Mouse (Mus musculus) forelimb bud, embryonic 11.5 days (tissue): ENCODE measurements at regions not wholly inside any gene's neighbourhood (a gene's known extent, or its start where the extent isn't known, plus 50 kb on each side); places are given as distances from the start of the nearest gene placed in this dataset.

Source experiments
- DNase-seq: peaks from one replicate; pipeline ENCODE4 v3.0.0-alpha.2; 2012; ENCODE audit warnings: low read depth, low spot score

DNA sequence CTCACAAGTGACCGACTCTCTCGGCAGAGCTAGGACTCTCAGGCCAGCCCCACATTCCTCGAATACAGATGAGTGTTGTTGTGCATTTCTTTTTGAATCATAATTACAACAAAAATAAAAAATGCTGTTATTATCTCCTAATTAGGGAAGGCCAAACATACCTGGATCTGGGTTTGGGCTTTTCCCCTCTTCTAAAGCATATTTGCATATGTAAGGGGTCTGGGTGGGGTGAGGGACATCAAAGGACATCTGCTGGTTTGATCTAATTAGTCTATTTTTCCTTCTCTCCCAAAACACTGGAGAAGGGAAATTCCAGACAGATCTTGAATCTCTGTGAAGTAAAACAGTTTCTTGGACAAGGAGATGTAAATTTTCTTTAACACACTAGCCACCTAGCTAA is 85.3 kb downstream of the Tfap2a start:
- no peak for DNase-seq

DNA sequence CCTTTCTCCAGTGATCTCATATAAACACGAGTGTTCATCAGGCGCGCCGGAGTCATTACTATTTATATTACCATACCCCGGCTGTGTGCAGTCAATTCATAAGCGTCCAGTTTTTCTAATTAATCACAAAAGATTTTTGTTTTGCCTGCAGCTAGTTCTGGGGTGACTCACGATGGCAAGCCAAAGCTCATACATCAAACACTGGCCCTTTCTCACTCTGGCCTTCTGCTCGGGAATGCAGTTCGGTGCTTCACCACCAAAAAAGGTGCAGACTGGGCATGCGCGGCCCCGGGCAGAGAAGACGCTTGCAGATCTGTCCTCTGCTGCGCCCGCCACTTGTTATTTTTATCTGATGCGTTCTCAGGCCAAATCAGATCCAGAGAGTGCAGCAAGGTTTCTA is 87.1 kb downstream of the Tfap2a start:
- no peak for DNase-seq

DNA sequence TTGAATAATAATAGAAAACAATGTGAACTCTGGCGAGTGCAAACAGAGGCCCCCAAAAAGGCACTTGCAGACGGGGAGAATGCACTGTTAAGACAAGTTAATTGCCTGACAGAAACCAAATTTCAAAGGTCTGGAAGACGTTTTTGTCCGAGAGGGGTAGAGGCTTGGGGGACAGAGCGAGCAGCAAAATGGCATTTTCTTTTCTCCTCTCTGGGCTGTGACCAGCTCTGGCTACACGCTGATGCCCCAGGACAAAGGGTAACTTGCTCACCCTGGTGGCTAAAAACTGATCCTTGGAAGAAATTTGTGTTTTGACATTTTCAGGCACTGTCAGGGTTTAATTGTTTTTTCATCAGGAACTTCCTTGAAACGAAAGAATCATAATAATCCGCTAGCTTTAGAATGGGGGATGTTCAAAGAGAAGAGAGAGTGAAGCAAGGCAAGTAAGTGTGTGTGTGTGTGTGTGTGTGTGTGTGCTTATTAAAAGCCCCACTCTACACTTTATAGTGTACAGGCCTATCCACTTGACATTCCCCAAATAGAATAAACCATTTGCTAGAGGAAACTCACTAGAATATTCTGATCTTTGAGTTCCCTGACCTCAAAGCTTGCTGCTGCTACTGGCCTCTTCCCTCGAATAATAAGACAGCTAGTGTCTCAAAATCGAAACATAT is 88.0 kb downstream of the Tfap2a start:
- DNase-seq = no peak

DNA sequence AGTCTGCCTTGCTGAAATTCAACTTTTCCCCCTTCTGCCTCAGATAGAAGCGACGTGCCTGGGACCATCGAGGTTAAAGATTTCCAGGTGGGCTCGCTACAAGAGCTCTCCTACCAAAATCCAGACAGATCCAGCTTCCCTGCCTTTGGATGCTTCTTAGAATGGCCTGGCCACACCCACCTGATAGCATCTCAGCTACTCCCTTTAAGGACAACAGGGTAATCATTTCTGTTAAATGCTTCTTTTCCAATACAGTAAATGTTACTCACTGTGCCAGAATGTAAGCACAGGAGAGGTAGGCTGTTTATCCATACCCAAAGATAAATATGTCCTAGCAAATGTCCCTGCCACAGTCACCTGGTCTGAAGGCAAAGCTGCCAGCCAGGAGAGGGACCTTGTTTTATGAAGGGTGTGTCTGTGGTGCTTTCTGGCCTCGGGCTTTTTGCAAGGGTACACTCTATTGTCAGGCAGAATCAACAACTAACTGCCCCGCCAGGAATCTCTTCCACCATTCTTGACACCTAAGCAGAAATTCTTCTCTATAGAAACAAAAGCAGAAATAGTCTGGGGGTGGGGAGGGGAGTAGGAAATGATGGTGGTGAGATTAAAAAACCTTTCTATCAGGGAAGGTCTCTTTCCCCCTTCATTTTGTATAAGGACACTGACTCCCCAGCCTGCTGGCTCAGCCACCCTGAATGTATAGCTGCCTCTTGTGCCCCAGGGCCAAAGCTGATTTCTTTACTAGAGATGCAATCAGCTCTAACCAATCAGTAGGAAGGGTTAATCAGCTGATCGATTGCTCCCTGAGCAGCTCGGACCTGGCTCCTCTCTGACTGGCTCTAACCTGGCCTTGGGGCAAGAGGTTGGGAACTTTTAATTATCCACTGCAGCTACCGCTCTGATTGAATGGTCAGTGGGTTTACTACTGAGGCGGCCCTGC is 88.8 kb downstream of the Tfap2a start:
- no peak for DNase-seq

DNA sequence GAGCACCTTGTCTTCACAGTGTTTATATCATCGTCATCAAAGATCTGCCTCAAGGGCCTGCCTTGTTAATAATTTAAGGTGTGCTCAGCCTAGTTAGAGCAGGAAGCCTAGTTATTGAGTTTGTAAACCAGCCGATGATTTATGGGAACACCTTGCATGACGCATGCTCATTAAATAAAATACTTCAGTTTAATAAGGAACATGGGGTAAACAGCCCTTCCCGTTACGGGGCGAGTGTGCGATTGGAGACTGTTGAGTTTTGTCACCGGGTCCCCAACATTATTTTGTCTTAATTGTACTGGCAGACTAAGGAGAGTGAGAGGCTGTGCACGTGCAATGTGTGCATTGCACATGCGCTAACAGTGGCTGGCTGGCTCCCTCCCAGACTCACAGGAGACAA is 92.0 kb downstream of the Tfap2a start:
- DNase-seq = peak; percentile 82

DNA sequence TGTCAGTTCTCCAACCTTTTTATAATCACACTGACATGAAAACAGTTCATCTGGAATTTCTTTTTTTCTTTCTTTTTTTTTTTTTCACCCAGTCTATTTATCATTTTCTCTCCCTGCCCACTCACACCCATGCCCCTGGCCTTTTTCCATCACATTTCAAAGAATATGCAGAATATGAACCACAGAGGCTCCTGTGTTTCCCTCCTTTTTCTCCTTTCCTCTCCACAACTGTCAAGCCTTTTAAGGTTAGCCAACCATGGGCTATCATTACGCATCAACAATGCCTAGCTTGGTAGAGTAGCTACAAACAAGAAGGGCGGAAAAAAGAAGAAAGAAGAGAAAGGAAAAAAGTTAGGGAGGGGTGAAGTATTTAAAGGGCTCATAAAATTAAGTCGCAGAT is 92.5 kb downstream of the Tfap2a start:
- no peak for DNase-seq

DNA sequence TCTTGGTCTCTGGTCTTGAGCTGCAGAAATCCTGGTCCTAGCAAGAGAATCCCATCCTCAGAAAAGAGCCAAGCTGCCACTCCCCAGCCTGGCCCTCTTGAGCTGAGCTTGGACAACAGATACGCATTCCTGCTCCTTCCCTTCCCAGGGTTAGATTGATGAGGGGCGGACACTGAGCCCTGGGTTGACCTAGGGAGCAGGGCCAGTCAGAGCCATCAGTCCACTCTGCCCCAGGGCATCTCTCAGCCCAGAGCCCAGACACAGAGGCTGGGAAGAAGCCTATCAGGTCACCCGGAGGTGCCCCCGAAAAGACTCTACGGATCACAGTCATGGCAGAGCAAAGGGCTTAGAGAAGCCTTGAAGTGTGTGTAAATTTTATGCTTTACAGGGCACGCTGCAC is 95.2 kb downstream of the Tfap2a start:
- no peak for DNase-seq

DNA sequence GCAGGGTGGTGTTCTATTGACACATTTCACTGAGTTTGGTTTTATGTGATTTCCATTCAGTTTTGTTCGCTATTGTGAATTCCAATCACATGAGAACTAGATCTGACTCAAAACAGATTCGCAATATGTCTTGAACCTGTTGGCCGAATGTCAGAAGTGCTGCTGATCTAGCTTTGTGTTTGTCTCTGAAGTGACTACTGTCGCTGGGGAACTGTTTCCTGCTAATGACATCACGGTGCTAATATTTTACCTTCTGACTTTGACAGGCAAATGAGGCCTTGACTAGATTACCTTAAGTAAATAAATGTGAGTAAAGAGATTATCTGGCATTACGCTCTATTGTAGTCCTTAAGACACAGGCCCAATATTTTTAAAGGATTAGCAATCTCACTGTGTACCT is 100.9 kb downstream of the Tfap2a start:
- no peak for DNase-seq

DNA sequence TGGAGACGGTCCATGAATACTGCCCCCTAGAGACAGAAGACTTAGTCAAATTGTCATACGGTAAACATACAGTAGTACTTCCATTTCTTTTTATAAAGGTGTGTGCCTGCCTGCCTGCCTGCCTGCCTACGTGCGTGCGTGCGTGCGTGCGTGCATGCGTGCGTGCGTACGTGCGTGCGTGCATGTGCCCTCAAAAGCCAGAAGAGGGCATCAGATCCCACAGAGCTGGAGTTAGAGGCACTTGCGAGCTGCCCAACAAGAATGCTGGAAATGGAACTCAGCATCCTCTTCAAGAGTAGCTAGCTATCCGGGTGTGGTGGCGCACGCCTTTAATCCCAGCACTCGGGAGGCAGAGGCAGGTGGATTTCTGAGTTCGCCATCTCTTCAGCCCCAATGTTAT is 120.3 kb downstream of the Tfap2a start:
- DNase-seq = no peak

DNA sequence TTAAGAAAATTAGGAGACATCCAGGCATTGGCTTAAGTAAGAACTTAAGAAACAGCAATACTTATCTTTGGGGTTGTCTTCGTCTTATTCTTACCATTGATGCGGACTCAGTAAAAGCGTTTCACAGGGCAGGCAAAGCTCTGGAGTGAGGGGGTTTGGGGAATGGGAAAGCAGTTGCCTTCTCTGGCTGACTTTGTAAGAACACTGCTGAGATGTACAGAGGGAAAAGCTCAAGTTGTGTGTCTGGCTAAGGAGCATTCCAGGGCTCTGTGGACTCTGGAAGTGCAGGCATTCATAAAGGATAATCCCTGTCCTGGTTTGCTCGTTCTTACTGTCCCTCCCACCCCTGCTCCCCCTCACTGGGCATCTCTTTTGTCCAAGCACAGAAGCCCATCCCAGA is 129.7 kb downstream of the Tfap2a start:
- no peak for DNase-seq

DNA sequence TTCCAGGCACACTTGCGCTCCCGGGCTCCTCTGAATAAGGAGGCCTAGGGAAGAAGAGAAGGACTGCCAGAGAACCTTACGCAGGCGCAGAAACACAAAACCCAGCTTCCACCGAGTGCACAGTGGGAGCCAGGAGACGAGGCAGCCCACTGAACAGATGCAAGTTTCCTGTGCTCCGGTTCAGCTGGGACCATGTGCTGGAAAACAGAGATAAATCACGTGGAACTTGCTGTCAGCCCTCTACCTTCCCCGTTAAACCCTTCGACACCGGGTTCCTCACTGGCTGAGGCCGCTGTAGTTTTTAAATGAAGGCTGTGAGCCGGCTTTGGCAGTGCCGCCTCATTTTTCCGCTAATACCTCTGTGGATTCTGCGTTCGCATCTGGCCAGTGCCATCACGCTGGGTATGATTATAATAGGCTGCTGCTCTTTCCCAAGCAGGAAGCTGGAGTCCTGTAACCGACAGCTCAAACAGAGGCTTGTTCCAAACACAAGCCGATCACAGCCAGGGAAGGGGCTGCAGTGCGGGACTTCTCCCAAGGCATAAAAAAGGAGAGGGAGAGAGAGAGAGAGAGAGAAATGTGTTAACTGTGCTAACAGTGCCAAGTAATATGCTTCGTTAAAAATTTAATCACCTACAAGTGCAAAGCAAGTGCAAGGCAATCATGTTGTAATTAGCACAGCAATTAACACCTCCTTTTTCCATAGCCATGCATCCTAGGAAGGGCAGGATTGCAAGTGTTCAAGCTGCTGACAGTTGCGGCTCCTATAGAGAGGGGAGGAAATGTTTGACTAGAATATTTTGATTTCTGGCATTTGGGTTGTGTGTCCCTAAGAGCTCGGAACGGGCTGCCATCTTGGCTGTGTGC is 131.5 kb downstream of the Tfap2a start:
- DNase-seq = peak; percentile 27

DNA sequence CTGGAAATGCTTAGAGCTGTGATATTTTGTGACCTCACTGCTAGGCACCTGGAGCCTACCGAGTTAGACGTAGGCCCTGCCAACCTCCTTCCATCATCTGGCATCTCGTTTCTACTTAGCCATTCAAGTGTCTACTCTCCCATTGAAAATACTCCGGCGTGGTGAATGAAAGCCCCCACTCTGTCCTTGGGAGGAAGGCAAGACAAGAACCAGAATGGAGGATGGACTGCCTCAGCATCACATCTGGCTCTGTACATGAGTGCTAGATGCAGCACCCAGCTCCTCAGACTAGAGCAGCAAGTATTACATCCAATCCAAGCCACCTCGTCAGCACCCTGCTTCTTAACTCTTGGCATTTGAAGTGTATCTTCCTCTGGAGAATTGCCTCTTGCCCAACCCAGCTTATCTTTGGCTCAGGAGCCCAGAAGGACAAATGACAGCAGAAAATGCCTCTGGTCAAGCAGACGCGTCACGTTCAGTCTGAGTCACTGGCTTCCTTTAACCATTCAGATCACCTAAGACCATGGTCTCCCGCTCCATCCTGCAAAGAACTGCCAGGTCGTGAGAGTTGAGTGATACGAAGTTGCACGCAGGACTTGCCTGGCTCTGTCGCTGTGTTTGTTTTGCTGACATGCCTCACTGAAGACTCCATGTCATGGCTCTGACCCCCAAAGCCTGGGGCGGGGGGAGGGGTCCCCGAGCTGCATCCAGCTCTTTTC is 132.3 kb downstream of the Tfap2a start:
- no peak for DNase-seq

DNA sequence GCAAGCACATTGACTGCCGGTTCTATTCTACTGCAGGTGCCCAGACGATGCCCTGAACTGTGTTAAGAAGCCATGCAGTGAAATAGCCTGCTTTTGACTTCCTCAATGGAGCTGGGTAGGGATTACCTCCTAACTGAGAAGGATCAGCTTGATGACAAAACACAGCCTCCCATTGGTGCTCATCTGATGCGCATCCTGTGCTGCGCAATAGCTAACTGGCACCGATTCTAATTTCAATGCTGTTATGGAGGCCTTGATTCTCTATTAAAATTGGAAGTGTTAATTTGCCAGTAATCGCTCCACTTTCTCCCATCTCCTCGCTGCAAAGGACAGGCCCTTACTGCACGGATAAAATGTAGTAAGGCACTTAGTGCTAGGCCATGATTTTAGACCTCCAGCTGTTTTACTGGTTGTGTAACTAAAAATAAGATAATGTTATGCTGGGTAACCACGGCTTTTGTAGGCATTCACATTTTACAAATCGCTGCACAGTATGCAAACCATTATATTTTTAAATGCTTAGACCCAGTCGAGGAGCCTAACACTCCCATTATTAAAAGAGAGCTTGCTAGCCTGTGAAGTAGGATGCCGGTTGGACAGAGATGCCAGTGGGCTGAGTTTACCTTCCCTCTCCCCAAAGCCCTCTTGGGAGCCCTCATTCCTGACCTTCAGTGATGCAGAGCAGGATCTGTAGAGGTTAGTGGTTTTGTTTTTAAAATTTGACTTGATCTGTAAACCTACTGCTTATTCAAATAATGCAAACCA is 163.0 kb downstream of the Tfap2a start:
- peak; percentile 17 for DNase-seq

DNA sequence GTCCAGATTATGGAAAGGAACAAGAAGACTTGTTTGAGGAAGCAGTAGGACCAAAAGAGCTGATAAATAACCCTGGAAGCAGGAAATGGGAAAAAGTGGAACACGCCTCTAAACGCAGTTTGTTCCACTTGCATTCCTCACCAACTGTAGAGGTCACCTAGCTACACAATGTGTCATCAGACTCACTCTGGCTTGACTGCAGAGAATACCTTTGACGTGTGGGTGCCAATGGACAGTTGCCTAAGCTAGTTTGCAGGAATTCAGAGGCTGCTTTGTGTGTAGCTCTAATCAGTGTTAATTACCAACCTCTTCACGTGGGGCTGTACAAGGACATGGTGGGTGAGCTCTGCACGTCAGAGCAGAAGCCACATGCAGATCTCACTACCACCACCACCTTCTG is 168.7 kb downstream of the Tfap2a start:
- DNase-seq = no peak

DNA sequence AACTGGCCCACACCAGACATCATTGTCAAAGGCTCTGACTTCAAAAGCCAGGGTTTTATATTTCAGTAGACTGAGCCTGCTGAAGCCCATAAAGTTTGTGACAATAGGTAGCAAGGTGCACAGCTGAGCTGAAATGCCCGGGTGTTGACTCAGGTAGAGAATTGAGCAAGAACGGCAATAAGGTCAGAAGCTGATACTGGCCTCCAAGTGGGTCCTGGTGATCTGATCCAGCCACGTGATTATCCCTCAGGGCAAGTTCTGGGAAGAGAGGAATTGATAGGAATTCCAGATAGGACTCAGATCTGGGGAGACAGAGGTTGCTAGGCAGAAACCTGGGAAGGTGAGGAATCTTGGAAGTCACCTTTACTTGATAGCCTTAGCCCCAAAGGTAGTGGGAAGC is 170.4 kb downstream of the Tfap2a start:
- no peak for DNase-seq

DNA sequence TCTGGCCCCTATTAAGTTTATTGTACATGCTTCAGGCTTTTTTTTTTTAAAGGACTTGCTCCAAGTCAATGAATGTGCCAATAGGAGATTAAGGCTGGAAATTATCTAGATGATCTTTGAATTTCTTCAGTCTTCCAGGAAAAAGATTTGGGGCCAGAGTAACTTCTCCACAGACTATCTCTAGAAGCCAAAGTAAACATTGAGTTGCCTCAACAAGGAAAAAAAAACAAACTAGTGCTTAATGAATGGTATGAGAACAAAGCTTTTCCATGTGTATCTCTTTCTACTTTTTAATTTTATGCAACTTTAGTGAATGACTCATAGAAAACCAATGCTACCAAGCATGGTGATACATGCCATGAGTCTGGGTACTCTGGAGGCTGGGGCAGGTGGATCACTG is 173.8 kb downstream of the Tfap2a start:
- no peak for DNase-seq

DNA sequence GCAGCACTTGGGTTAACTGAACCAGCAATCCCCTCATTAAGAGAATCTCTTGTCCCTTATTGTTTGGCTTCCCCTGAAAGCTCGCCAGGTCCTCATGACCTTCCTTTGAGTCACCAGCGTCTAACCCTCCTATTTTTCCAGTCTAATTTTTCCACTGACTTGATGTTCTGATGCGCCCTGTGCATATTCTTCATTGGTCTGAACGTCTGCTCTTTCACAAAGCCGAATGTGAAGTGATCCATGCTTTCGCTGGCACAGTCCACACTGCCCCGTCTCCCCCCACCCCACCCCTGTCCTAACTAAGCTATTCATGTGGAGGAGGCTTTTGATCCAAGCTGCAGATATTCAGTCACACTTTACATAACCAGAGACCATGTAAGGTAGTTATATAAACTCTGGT is 183.8 kb downstream of the Tfap2a start:
- DNase-seq = no peak

DNA sequence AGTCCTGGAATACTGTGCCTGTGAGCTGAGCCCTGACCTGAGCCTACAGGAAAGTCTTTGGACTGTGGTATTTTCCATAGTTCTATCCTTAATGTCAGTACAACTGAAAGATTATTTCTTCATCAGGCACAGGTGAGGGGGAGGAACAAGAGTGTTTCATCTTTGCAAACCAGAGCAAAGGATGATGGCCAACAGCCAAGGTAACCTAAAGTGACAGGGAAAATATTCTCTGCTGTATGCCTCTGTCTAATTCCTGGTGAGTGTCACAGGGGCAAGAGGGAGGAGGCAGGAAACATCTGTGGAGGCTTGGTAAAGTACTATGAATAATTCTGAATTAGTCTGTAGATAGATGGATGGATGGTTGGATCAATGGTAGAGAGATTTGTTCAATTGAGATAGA is 164.3 kb upstream of the Ofcc1 start:
- DNase-seq = no peak

DNA sequence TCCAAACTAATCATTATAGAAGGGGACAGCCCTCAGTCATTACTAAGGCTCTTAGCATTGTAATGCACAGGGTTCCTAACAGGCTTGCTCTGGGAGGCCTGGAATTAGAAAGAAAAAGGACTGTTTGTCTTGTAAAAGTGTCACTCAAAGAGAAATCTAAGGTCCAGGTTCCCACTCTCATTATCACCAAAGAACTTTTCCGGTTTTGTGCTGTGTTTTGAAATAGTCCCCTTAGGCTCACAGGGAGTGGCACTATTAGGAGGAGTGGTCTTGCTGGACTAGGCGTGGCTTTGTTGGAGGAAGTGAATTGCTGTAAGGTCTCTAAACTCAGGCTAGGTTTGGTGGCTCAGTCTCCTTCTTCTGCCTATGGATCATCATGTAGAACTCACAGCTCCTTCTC is 161.9 kb upstream of the Ofcc1 start:
- no peak for DNase-seq

DNA sequence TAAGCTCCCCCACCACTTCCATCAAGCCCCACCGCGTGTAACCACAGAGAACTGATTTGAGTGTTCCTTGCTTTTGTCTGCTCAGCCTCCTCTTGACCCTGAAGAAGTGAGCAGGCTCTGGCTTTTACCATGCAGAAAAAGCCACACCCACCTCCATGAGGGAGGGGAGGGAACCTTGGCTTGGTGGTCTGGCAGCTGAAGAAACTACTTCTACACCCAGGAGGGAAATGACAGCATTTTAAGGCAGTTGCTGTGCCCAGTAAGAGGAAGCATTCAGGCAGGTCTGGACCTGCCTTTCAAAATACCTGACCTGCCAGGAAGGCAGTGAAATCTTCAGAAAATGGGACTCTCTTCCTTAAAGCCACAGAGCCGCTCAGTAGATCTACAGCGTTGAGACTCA is 156.9 kb upstream of the Ofcc1 start:
- DNase-seq = peak; percentile 30

DNA sequence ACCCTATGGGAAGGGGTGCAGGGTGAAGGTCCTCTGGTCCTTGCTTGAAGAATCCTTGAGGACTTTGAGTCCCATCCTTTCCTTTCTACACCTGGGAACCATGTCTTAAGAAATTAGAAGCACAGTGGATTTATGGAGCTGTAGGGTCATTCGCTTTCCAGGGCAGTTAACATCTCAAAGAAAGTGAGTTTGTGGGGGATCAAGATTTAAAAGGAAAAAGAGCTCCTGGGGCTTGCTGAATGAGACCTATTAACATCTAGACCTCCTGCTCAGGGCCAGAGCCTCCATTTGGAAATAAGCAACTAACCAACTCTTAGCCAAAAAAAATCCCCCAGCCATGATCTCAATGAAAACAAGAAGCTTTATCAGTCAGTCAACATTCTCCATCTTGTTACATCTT is 148.0 kb upstream of the Ofcc1 start:
- DNase-seq = no peak
